Mouse (Mus musculus): ENCODE measurements around the gene Nrxn2.
A peak's percentile ranks its signal among the peaks of the same experiment; 100 is the strongest.

Nrxn2 gene

DNA sequence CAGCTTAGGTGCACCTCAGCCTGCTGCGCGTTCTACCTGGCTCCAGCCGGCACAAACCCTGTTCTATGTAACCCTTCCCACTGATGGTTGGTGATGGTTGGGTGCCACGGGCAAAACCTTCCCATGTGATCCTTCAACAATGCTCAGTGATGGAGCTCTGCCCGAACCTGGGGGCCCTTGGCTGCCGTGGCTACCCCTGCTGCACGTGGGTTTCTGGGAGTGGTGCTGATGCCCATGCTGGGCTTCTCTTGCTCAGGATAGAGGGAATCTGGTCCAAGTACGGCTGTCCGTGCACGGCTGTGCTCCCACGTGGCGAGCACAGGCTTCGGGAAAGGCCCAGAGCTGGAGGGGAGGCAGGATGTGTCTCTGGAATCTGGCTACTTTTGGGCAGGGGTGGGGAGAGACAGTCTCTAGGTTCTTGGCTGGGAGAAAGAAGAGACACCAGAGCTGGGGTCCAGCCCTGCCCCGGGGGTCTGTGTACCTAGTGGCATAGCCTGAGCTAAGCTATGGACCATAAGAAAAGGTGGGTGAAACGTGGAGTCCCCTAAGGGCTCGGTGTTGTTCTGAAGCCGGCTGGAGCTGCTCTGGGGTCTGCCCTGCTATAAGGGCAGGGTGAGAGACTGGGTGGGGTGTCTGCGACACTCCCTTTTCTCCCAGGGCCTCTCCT, 76.1 kb downstream of the Nrxn2 start:
- DNase-seq (ENCODE audit: low spot score in 2 of 2), result no peak

- no peak for DNase-seq (ENCODE audit: low spot score in 2 of 2)
These were observed 77.2 kb downstream of the Nrxn2 start for GRCm38 (mm10) chr19:6495714-6496113.

DNA sequence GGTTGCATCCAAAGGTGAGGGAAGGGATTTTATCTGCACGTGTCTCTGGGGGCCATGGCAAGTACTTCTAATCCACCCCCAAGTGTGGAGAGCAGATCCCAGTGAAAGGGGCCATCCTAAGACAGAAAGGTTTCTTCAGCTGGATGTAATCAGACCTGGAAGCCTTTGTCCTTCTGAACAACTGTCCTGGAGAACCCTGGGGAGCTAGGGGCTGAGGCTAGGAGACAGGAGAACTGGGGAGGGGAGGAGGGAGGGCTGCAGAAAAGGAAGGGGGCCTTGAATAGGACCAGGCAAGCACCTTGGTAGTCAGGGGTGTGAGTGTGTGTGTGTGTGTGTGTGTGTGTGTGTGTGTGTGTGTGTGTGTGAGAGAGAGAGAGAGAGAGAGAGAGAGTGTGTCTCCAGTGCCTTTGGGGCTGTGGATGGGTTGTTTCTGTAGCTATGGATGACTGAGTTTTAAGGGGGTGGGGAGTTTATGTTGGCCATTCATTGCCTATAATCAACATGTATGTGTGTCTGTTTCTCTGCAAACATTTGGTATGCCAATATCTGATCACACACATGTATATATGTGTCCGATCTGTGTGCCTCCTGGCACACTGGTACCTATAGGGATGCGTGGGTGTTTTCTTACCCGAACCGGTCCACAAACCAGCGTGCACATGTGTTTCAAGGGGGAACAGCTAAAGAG, 78.1 kb downstream of the Nrxn2 start:
- no peak for DNase-seq (ENCODE audit: low spot score in 2 of 2)

- peak in 1 of 2 experiments; percentile 71 for DNase-seq (ENCODE audit: low spot score in 2 of 2)
These were observed 78.7 kb downstream of the Nrxn2 start for GRCm38 (mm10) chr19:6497150-6497801.

DNA sequence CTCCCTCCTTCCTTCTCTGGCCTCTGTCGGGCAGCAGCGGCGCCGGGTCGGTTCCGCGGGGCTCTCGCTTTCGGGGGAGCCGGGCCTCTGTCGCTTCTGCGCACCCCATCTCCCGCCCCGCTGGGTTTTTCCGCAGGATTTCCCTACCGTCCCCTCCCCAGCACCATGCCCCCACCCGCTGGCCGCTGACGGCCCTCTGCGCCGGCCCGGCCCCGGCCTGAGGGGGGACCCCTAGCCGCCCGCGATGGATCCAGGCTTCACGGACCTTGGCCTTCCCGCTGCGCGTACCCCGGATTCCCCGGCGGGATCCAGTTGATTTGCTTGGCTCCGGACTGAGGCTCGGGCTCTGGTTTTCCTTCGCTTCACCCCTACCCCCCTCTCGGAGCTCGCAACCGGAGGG, 79.3 kb downstream of the Nrxn2 start:
- no peak for DNase-seq (ENCODE audit: low spot score in 2 of 2)

DNA sequence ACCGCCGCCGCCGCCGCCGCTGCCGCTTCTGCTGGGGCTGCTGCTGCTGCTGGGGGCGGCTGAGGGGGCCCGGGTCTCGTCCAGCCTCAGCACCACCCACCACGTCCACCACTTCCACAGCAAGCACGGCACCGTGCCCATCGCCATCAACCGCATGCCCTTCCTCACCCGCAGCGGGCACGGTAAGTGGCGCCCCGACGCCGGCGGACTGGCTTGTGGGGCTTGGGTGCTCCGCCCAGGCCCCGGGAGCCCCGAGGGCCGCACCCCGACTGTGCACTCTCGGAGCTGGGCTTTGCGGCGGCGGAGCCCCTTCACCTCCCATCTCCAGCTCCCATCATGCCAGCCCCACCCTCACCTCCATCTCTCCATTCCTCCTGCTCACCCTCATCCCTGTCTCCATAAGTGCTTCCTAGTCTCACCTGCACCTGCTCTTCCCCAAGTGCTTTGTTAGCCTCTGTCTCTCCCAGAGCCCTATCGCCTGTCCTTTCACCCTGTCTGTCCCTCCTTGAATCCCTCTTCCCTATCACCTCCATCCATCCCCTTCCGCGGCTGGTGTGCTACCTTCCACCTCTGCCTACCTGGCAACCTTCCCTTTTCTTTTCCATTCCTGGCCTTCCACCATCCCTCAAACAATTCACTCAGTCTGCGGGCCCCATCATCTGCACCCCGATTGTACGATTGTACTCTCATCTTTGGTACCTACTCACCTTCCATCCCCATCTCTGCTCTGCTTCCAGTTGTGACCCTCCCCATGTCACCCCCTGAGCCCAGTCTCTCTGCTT, 80.0 kb downstream of the Nrxn2 start:
- DNase-seq (ENCODE audit: low spot score in 2 of 2), result no peak

- no peak for DNase-seq (ENCODE audit: low spot score in 2 of 2)
These were observed 81.5 kb downstream of the Nrxn2 start for GRCm38 (mm10) chr19:6499860-6500635.

GRCm38 (mm10) chr19:6500636-6501025, 82.1 kb downstream of the Nrxn2 start:
- no peak for DNase-seq (ENCODE audit: low spot score in 2 of 2)

DNA sequence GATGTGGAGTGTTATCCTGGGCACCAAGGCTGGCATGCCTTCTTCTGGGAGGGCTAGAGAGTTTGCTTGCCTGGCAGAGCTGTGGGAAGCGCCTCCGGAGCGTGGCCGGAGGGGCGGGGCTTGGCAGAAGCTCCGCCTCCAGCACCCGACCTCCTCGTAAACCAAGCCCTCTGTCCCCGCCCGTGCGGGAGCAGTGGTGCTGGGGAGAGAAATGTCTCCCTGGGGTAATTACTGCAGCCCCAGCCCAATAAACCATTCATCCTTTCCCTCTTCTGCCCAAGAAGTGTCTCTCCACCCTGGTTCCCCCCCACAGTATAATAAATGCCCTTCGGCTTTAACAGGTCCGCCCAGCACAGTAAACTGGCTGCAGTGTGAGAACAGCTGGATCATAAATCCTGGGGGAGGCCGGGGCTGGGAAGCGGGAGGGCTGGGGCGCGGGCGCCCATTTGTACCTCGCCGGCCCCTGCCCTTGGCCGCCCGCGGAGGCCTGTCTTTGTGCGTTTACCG, 83.6 kb downstream of the Nrxn2 start:
- peak; percentile 72 to 74 for DNase-seq (ENCODE audit: low spot score in 2 of 2)

DNA sequence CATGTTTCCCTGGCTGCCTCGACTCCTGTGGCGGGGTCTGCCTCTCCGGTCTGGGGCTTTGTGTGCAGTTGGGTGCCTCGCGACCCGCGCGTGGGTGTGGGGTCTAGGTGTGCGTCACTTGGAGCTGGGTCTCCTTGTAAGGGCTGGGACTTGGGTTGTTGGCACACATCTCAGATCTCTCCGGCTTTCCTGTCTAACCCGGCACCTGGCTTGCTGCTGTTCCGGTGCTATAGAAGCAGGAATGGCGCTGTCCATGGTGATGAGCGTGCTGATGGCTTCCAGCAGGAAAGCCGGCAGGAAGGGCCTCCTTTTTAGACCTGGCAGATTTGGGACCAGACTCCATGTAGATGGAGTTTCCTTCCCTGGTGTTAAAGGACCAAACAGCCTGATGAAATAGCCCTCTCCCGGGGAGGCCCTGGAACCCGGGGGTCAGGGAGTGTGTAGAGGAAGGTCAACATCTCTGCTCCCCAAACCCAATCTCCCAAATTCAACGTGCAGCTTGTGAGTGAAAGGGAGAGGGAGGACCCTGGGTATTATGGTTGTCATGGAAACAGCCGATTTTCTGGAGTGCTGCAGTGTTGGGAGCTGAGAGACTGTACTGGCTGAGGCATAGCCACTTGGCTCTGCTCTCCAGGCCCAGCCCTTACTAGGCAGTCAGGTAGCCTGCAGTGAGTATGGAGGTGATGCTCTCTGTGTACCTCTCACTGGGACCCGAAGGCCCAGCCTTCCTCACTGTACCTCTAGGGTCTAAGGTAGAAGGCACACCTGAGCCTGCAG, 84.2 kb downstream of the Nrxn2 start:
- DNase-seq (ENCODE audit: low spot score in 2 of 2), result no peak

DNA sequence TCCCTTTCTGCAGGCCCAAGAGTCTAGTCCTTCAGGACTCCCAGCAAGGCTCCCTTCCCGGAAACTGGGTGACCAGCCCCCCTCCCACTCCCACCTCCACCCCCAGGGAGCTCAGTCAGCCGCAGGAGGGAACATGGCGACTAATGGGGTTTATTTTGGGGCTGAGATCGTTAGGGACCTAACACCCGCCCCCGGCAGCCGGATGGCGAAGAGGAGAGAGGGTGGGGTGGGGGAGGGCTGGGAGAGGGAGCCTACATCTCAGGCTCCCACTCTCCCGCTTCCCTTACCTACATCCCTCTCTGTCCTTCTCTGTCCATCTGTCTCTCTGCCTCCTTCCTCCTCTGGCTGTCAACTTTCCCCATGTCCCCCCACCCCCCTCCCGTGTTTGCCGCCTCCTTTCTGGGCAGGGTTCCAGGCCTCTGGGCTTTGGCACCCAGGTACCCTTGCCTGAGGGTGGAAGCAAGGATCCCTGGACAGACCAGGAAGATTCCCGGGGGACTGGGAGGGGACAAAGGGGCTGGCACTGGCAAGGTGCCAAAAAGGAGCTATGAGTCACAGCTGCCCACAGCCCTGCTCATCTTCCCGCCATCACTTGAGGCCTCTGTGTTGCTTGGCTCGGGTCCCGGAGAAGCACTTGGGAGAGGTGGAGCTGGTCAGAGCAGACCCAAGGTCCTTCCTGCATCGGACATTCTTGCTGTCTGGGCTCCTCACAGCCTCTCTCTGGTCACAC, 85.6 kb downstream of the Nrxn2 start:
- peak in 1 of 2 experiments; percentile 70 for DNase-seq (ENCODE audit: low spot score in 2 of 2)

DNA sequence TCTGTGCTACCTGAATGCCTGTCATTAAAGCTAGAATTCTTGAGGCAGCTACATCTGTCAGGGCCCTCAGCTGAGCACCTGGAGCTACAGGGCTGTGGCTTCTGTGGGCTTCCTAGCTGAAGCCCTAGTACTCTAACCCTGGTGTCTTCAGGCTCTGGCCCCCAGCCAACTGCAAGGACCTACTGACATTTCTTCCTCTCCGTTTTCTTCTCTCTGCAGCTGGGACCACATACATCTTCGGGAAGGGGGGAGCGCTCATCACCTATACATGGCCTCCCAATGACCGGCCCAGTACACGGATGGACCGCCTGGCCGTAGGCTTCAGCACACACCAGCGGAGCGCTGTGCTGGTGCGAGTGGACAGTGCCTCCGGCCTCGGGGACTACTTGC, 86.1 kb downstream of the Nrxn2 start:
- DNase-seq (ENCODE audit: low spot score in 2 of 2), result no peak

DNA sequence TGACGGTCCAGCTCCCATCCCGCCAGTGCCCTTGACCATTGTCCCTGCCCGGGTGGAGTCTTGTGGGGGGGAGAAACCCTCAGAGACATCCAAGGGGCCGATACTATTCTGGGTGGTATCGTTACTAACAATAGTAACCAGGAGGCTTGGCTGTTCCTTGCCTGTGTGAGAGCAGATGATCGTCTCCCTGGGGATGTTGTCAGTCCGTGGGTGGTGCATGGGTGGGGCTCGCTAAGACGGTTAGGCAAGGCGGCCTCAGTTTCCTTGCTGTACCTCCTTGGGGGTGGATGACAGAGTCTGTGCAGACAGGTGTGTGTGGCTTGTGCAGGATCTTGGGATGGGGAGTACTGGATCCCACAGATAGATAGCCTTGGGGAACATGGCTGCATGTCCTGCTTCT, 88.9 kb downstream of the Nrxn2 start:
- DNase-seq (ENCODE audit: low spot score in 2 of 2), result no peak

- no peak for DNase-seq (ENCODE audit: low spot score in 2 of 2)
These were observed 91.3 kb downstream of the Nrxn2 start for GRCm38 (mm10) chr19:6509881-6510280.

GRCm38 (mm10) chr19:6510546-6510945, 92.0 kb downstream of the Nrxn2 start:
- DNase-seq (ENCODE audit: low spot score in 2 of 2), result no peak

- DNase-seq (ENCODE audit: low spot score in 2 of 2), result no peak
These were observed 95.0 kb downstream of the Nrxn2 start for GRCm38 (mm10) chr19:6513389-6514139.

DNA sequence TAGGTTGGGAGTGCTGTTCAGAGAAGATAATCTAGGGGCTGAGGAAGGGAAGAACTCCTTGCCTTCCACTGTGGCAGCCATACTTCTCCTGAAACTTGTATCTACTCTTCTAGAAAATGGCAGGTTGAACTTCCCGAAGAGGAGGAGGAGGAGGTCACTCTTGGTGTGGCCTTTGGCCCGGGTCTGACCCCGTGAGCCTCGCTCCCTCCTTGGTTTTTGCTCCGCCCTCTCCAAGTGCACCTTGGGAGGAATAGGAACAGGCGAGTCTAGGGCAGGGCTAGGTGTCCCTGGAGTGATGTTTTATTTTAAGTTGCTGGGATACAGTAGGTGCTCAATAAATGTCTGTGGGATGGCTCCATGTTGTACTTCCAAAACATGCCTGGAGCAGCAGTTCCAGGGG, 96.4 kb downstream of the Nrxn2 start:
- DNase-seq (ENCODE audit: low spot score in 2 of 2), result no peak

DNA sequence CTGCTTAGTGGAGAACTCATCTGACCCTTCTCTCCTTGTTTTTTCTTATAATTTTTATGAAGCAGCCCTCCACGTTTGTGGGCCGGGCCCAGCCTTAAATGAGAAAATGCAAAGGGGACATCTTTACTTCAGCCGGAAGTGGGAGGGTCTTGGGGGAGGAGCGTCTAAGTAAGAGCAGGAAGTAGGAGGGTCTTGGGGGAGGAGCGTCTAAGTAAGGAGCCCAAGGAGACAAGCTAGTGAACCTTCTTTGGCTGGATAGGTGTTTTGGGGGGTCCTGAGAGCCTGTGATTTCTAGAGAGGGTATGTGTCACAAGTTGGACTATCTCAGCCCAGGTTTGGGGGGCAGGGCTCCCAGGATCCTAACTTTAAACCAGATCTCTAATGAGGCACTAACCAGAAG, 96.9 kb downstream of the Nrxn2 start:
- DNase-seq (ENCODE audit: low spot score in 2 of 2), result no peak

DNA sequence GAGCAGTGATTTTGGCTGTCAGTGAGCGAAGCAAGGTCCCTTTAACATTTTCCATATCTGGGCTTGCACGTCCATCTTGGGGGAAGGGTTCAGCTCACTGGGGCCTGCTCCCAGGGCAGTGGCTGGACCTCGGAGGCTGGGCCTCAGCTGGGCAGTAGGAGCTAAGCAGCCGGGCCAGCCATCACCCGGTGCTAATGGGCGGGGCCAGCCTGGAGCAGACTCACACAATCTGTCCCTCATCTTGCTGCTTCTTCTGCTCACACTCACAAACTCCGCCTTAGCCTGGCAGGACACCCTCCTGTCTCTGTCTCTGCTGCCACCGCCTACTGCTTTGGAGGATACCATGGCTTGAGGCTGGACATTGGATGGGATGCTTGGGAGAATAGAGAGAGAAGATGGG, 97.6 kb downstream of the Nrxn2 start:
- DNase-seq (ENCODE audit: low spot score in 2 of 2), result no peak

All from frontal cortex, postnatal 14 days (tissue).